Mouse (Mus musculus) right cerebral cortex, postnatal 25 days (tissue): ENCODE results near the gene Mpp3.

Experiments
- DNase-seq: peaks from one replicate; pipeline ENCODE4 v3.0.0; 2022

Mpp3 gene

GRCm38 (mm10) chr11:102028087-102028816 lies at the start of gene Mpp3:
Mpp3 (minus strand) TSS chr11:102028461.
- DNase-seq, result no peak

DNA sequence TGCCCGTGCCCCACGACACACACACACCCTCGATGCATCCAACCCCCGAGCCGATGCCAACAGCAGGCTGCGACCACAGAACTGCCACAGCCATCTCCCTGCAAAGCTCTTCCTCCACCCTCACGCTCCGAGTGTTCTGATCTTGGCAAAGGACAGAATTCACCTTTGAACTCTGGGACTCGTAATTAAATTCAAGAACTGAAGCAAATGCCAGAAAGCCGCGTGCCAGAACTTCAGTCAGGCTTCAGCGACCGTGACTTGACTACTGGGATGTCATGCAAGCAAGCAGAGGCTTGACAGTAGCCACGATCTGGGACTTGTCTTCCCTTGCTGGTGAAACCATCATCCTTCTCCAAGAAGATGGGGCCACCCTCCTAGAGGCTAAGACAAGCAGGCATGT lies 45.5 kb upstream of the Mpp3 start:
- no peak for DNase-seq

DNA sequence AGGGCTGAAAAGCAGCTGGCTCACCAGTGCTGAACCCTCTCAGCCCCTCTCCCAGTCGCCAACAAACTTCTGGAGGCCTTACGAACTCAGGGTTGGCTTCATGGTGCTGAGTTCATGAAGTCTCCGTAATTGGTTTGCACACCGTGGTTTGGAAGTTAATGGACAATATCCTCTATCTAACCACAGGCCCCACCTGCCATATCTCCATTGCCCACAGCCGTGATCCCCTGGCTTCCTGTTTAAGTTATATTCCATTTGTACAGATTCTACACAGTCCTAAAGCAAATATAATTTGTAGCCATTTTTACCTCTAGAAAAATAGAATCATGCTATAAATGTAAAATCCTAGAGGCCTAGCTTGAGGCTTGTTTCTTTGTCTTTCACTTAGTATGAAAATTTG lies 44.5 kb upstream of the Mpp3 start:
- DNase-seq, result no peak

DNA sequence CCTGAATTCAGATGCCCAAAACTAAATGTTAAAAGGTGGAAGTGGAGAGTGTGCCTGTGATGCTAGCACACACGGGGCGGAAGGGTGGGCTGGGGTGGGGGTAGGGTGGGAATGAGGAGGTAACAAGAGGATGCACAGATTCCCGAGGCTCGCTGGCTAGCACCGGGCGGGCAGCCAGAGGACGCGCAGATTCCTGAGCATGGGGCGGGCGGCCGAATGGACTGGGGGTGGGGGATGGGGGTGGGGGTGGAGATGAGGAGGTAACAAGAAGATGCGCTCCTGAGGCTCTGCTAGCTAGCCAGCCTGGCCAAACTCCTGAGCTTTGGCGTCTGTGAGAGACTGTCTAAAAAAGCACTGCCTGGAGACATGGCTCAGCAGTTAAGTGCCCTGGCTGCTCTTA lies 42.2 kb upstream of the Mpp3 start:
- no peak for DNase-seq

- DNase-seq, result no peak
Measured at GRCm38 (mm10) chr11:102069633-102070032, 41.4 kb upstream of the Mpp3 start.

- no peak for DNase-seq
Measured at GRCm38 (mm10) chr11:102068969-102069368, 40.7 kb upstream of the Mpp3 start.

DNA sequence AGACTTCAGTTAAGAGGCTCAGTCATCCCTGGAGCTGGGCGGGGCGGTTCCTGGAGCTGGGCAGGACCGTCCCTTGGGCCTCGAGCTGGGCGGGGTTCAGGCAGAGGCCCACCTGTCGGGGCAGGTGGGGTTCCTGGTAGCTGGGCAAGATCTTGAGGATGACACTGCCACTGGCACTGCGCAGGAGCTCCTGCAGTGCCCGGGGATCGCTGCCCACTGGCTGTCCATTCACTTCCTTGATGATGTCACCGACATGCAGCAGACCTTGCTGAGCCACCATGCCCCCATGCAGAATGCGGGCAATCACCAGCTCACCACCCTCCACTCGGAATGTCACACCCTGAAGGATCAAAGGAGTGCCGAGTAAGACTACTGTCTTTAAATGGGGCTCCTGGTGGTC lies 34.8 kb upstream of the Mpp3 start:
- no peak for DNase-seq

- DNase-seq, result no peak
Measured at GRCm38 (mm10) chr11:102061941-102062473, 33.7 kb upstream of the Mpp3 start.

GRCm38 (mm10) chr11:102061236-102061940 lies 33.1 kb upstream of the Mpp3 start:
- DNase-seq, result peak; percentile 74

- no peak for DNase-seq
Measured at GRCm38 (mm10) chr11:102053847-102054246, 25.6 kb upstream of the Mpp3 start.

GRCm38 (mm10) chr11:102053183-102053582 lies 24.9 kb upstream of the Mpp3 start:
- DNase-seq, result no peak

- no peak for DNase-seq
Measured at GRCm38 (mm10) chr11:102052697-102053096, 24.4 kb upstream of the Mpp3 start.

DNA sequence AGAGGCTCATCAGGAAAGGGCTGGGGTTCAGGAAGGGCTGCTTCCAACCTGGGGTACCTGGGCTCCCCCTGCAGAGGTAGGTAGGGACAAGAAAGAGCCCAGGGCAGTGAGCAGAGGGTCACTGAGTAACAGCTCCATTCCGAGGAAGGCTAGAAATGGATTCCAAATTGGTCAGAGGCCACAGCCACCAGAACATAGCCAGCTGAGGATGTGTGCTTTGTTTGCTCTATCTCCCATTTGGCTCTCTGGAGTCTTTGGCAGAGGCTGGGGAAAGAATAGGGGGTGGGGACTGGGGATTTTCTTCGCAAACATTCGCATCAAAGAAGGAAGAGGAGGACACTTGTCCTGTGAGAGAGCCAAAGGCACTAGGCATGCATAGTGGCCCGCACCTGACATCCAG lies 23.7 kb upstream of the Mpp3 start:
- no peak for DNase-seq

DNA sequence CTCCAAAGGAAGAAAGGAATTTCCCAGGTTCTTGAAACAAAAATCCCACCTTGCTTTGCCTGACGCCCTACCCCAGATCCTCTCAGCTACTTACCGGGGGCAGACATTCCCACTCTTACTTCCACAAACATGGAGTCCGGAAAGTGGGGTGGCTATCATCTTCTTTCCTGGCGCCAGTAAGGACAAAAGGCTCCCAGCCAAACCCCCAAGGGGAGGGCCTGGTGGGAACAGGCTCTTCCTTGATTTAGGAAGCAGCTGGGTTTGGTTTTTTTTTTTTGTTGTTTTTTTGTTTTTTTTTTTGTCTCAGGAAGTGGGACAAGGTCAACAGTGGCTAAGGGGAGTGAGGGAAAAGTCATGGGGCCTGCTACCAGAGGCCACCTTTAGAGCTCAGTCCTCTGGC lies 23.3 kb upstream of the Mpp3 start:
- DNase-seq, result no peak

DNA sequence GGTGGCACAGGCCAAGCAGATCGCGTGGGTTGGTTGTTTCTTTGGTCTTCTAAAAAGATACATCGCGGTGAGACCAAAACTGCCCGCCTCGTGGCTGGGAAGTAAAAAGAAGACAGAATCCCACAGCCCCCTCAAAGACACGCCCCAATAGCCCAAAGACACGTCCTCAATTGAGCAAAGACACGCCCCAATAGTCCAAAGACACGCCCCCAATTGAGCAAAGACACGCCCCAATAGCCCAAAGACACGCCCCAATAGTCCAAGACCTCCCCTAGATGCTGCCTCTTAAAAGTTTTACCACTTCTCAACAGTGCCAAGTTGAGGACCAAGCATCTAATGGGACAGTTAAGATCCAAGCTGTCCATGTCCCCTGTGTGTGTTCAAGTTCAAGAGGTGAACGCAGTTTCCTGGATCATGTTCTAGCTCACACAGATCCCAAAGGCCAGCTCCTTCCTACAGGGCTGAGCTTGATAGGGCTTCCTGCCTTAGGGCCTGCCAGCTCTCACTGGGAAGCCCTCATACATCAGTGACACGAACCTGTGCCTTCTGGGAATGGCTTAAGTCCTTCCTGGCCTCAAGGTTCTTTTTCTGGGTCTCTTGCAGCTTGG lies 21.7 kb upstream of the Mpp3 start:
- no peak for DNase-seq

- no peak for DNase-seq
Measured at GRCm38 (mm10) chr11:102046607-102047006, 18.3 kb upstream of the Mpp3 start.

DNA sequence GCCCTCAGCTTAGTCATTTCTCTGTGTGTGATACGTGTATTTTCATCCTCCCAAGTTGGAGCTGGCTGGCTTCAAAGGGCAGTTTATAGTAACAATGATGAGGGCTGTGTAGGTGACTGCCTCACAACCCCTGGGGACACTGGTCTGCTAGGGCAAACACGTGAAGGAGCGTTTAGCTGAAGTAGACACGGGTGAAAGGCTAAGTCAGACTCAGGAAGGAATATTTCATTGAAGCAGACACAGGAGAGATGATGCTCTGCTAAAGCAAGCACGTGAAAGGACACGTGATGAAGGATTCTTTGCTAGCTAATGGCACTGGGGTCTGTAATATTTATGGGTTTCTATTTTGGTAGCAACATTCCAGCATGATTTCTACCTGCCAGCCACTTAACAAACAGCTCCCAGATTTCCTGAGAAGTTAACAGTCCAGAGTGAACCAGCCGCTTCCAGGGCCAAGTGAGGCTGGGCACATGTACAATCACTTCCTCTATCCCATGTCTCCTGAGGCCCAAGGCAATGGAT lies 16.5 kb upstream of the Mpp3 start:
- DNase-seq, result no peak

- DNase-seq, result no peak
Measured at GRCm38 (mm10) chr11:102043381-102043780, 15.1 kb upstream of the Mpp3 start.

GRCm38 (mm10) chr11:102042971-102043370 lies 14.7 kb upstream of the Mpp3 start:
- no peak for DNase-seq

GRCm38 (mm10) chr11:102041350-102041949 lies 13.2 kb upstream of the Mpp3 start, which contains the start of gene Cd300lg:
Cd300lg (plus strand) TSS chr11:102041509.
- DNase-seq, result no peak

DNA sequence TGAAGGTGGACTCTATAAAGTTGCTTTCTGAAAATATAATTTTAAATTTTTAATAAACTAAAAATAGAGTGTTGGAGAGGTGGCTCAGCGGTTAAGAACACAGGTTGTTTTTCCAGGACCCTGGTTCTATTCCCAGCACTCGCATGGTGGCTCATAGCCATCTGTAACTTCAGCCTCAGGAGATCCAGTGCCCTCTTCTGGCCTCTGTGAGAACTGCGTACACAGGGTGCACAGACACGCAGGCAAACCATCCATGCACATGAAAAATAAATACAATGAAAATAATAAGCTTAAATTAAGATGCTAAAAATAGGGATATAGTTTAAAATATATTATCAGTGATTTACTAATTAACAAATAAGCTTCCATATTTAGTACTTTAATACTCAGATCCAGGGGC lies 12.4 kb upstream of the Mpp3 start:
- no peak for DNase-seq

GRCm38 (mm10) chr11:102040138-102040524 lies 11.9 kb upstream of the Mpp3 start:
- DNase-seq, result peak; percentile 51

- DNase-seq, result no peak
Measured at GRCm38 (mm10) chr11:102039487-102040137, 11.4 kb upstream of the Mpp3 start.
